ENCODE assay signal across 8 mouse cellular contexts in the genomic region with DNA sequence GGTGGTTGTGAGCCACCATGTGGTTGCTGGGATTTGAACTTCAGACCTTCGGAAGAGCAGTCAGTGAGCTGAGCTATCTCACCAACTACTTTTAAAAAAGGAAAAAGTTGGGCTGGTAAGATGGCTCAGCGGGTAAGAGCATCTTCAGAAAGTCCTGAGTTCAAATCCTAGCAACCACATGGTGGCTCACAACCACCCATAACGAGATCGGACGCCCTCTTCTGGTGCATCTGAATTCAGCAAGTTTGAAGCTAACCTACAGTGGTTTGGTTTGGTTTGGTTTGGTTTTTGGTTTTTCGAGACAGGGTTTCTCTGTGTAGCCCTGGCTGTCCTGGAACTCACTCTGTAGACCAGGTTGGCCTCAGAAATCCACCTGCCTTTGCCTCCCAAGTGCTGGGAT. TPM values are rescaled to one million over a fixed set of nuclear protein-coding genes. Genes with fewer than 3 reads are reported as not detected.
A peak's percentile ranks its signal among the peaks of the same experiment; 100 is the strongest.
DNase-seq lines count a peak whose midpoint lies in the region; ATAC-seq and TF ChIP-seq lines count a peak whose summit lies in the region.
"Not testable (repeated sequence)": the region's sequence is repeated elsewhere in the genome, so short reads cannot be mapped to it uniquely, and the experiment has no call there.
"Had no signal": no experiment of that assay in that cellular context is flagged by ENCODE, and none has a peak within 500 bp of the region (broad histone marks: within the 10 kb centered on the region; RNA-seq: fewer than 3 reads in every experiment).

No protein-coding gene starts in this region.

- 79% methylated on average over 6 of the region's 6 CpGs for WGBS in liver, postnatal 0 days (ENCODE audit: insufficient replicate concordance)
- 94% methylated on average over 6 of the region's 6 CpGs for WGBS in stomach, postnatal 0 days

- not testable (repeated sequence) for H3K36me3 ChIP-seq in ES-Bruce4 (ENCODE audit: control insufficient read depth, insufficient read depth, low read length, poor library complexity, severe bottlenecking); liver, postnatal 0 days (replicated peaks; ENCODE audit: insufficient read depth, low read length); stomach, postnatal 0 days (ENCODE audit: control insufficient read depth, insufficient read depth, low read length)

- not testable (repeated sequence) for H3K27me3 ChIP-seq in ES-Bruce4 (ENCODE audit: control insufficient read depth, insufficient read depth, low read length, poor library complexity, severe bottlenecking); liver, postnatal 0 days (ENCODE audit: insufficient read depth, low read length); stomach, postnatal 0 days (ENCODE audit: control insufficient read depth, insufficient read depth, low read length)

- H3K4me1 ChIP-seq in ES-Bruce4 (ENCODE audit: control insufficient read depth, insufficient read depth, low read length); liver, postnatal 0 days (ENCODE audit: insufficient read depth): not testable (repeated sequence)
- H3K4me1 ChIP-seq in stomach, postnatal 0 days (replicated peaks; ENCODE audit: control insufficient read depth, insufficient read depth): peaks cover 15% of the 10 kb centered on the region

- H3K27ac ChIP-seq in ES-Bruce4 (ENCODE audit: insufficient read depth, low read length); liver, postnatal 0 days (ENCODE audit: low read depth); stomach, postnatal 0 days (replicated peaks): not testable (repeated sequence)

- H3K4me3 ChIP-seq in ES-Bruce4 (ENCODE audit: low read depth, low read length); liver, postnatal 0 days (ENCODE audit: low read depth, low read length); stomach, postnatal 0 days (ENCODE audit: low read depth, low read length): not testable (repeated sequence)

- TF ChIP-seq CTCF in ES-Bruce4 (IDR thresholded peaks at IDR 0.05; ENCODE audit: low read depth, low read length): peak; percentile 14
- TF ChIP-seq CTCF in liver, postnatal 0 days (IDR thresholded peaks at IDR 0.05; ENCODE audit: low read depth): peak; percentile 39
- peak; percentile 29 for TF ChIP-seq CTCF in stomach, postnatal 0 days (IDR thresholded peaks at IDR 0.05; ENCODE audit: low read depth)

- TF ChIP-seq EP300 in ES-Bruce4 (IDR thresholded peaks at IDR 0.05; ENCODE audit: insufficient read depth, low read depth, low read length); liver, postnatal 0 days (IDR thresholded peaks at IDR 0.05; ENCODE audit: low read depth); stomach, postnatal 0 days (optimal IDR thresholded peaks at IDR 0.05): not testable (repeated sequence)

- not testable (repeated sequence) for H3K9me3 ChIP-seq in ES-Bruce4 (replicated peaks; ENCODE audit: control insufficient read depth, insufficient read depth, low read length, poor library complexity, severe bottlenecking); liver, postnatal 0 days (ENCODE audit: low read length); stomach, postnatal 0 days (ENCODE audit: control insufficient read depth, low read length)

- H3K4me2 ChIP-seq in liver, postnatal 0 days (ENCODE audit: low read depth, low read length); stomach, postnatal 0 days (replicated peaks; ENCODE audit: low read depth): not testable (repeated sequence)

- TF ChIP-seq POLR2A in ES-Bruce4 (IDR thresholded peaks at IDR 0.05; ENCODE audit: insufficient read depth, low read length): not testable (repeated sequence)

- ATAC-seq in liver, postnatal 0 days; stomach, postnatal 0 days (ENCODE audit: low FRiP score, low TSS enrichment): not testable (repeated sequence)

- peak; percentile 32 for DNase-seq in CD4-positive helper T cell, adult 2 months (ENCODE audit: low read depth, low spot score)
- DNase-seq in R1 (ENCODE audit: low read depth, low spot score): peak; percentile 59
- DNase-seq in induced T-regulatory cell, adult 2 months (ENCODE audit: low read depth): peak; percentile 56
- not testable (repeated sequence) for DNase-seq in liver, postnatal 0 days; stomach, postnatal 0 days (ENCODE audit: low spot score)

- not testable (repeated sequence) for H3K9ac ChIP-seq in ES-Bruce4 (ENCODE audit: low read depth, poor library complexity, severe bottlenecking); liver, postnatal 0 days (replicated peaks); stomach, postnatal 0 days (ENCODE audit: low read length)

RNA-seq across cellular contexts. Expression of a gene that starts 24.5 kb away (rescaled TPM):
- polyA plus RNA-seq in ES-Bruce4 (2011; ENCODE audit: insufficient read depth, insufficient read length, low read depth, missing spikeins): 11.3 and 17.5 TPM in 2 replicates
- 5.9 and 7.2 TPM in 2 replicates for polyA plus RNA-seq in liver, postnatal 0 days (2015; fragmentation: Nextera tagmentation; extraction: Ambion mirVana)
- 5.7 and 6.4 TPM in 2 replicates for polyA plus RNA-seq in stomach, postnatal 0 days (2015; fragmentation: Nextera tagmentation; extraction: Ambion mirVana)

RNA-seq across cellular contexts. Expression of a gene that starts 31.9 kb away (rescaled TPM):
- polyA plus RNA-seq in ES-Bruce4 (2011; ENCODE audit: insufficient read depth, insufficient read length, low read depth, missing spikeins): 70.5 and 71.4 TPM in 2 replicates
- polyA plus RNA-seq in liver, postnatal 0 days (2015; fragmentation: Nextera tagmentation; extraction: Ambion mirVana): 30.1 and 36.7 TPM in 2 replicates
- polyA plus RNA-seq in stomach, postnatal 0 days (2015; fragmentation: Nextera tagmentation; extraction: Ambion mirVana): 79.3 and 84.3 TPM in 2 replicates

RNA-seq across cellular contexts. Expression of a gene that starts 42.7 kb away (rescaled TPM):
- 0.76 and 1.0 TPM in 2 replicates for polyA plus RNA-seq in ES-Bruce4 (2011; ENCODE audit: insufficient read depth, insufficient read length, low read depth, missing spikeins)
- 3.1 TPM in 2 replicates for polyA plus RNA-seq in liver, postnatal 0 days (2015; fragmentation: Nextera tagmentation; extraction: Ambion mirVana)
- polyA plus RNA-seq in stomach, postnatal 0 days (2015; fragmentation: Nextera tagmentation; extraction: Ambion mirVana): 2.8 and 2.9 TPM in 2 replicates

RNA-seq across cellular contexts. Expression of a gene that starts 46.1 kb away (rescaled TPM):
- polyA plus RNA-seq in ES-Bruce4 (2011; ENCODE audit: insufficient read depth, insufficient read length, low read depth, missing spikeins): not detected in 2 replicates
- 13.2 and 13.4 TPM in 2 replicates for polyA plus RNA-seq in liver, postnatal 0 days (2015; fragmentation: Nextera tagmentation; extraction: Ambion mirVana)
- polyA plus RNA-seq in stomach, postnatal 0 days (2015; fragmentation: Nextera tagmentation; extraction: Ambion mirVana): 2.7 and 3.5 TPM in 2 replicates
- polyA plus RNA-seq: activated CD4-positive, CD25-positive, alpha-beta regulatory T cell, adult 4 months; embryonic facial prominence, embryonic 13.5 days had no signal
